Mouse (Mus musculus): ENCODE measurements around the gene Mxi1.

The Mxi1 gene

GRCm38 (mm10) chr19:53315209-53315654 lies 4.9 kb downstream of the Mxi1 start:
- H3K36me3 ChIP-seq (ENCODE audit: insufficient read depth, low read length), result no peaks in the 10 kb centered on the region
- no peak overlapping the region for H3K4me3 ChIP-seq (replicated peaks; ENCODE audit: low read length)
- H3K27me3 ChIP-seq (ENCODE audit: insufficient read depth, low read length), result peaks cover 27% of the 10 kb centered on the region
- no peak for TF ChIP-seq NANOG (IDR thresholded peaks at IDR 0.05; ENCODE audit: borderline replicate concordance, low read length)
- TF ChIP-seq POU5F1 (IDR thresholded peaks at IDR 0.05; ENCODE audit: borderline replicate concordance, low read length), result no peak
- TF ChIP-seq CTCF (conservative IDR thresholded peaks at IDR 0.05; ENCODE audit: low read length), result no peak
- H3K4me1 ChIP-seq (replicated peaks; ENCODE audit: low read depth, low read length), result peaks cover 66% of the 10 kb centered on the region
- H3K9me3 ChIP-seq (ENCODE audit: low read length), result no peaks in the 10 kb centered on the region

GRCm38 (mm10) chr19:53316105-53316504 lies 5.8 kb downstream of the Mxi1 start:
- Histone ChIP-seq H3K4me1 (replicated peaks; ENCODE audit: low read depth, low read length) (peaks cover 73% of the 10 kb centered on the region), H3K36me3 (ENCODE audit: insufficient read depth, low read length) (no peaks in the 10 kb centered on the region), H3K27me3 (ENCODE audit: insufficient read depth, low read length) (peaks cover 23% of the 10 kb centered on the region), H3K4me3 (replicated peaks; ENCODE audit: low read length) (no peak overlapping the region), H3K9me3 (ENCODE audit: low read length) (no peaks in the 10 kb centered on the region)
- TF ChIP-seq POU5F1 (IDR thresholded peaks at IDR 0.05; ENCODE audit: borderline replicate concordance, low read length) (no peak), CTCF (conservative IDR thresholded peaks at IDR 0.05; ENCODE audit: low read length) (no peak), NANOG (IDR thresholded peaks at IDR 0.05; ENCODE audit: borderline replicate concordance, low read length) (no peak)

- Histone ChIP-seq H3K9me3 (ENCODE audit: low read length) (no peaks in the 10 kb centered on the region), H3K36me3 (ENCODE audit: insufficient read depth, low read length) (no peaks in the 10 kb centered on the region), H3K27me3 (ENCODE audit: insufficient read depth, low read length) (peaks cover 14% of the 10 kb centered on the region), H3K4me3 (replicated peaks; ENCODE audit: low read length) (no peak overlapping the region), H3K4me1 (replicated peaks; ENCODE audit: low read depth, low read length) (peaks cover 73% of the 10 kb centered on the region)
- TF ChIP-seq POU5F1 (IDR thresholded peaks at IDR 0.05; ENCODE audit: borderline replicate concordance, low read length), result no peak
- TF ChIP-seq CTCF (conservative IDR thresholded peaks at IDR 0.05; ENCODE audit: low read length), result no peak
- TF ChIP-seq NANOG (IDR thresholded peaks at IDR 0.05; ENCODE audit: borderline replicate concordance, low read length), result no peak
These were observed 6.6 kb downstream of the Mxi1 start for GRCm38 (mm10) chr19:53316963-53317362.

GRCm38 (mm10) chr19:53318143-53319132 lies 8.1 kb downstream of the Mxi1 start:
- no peaks in the 10 kb centered on the region for H3K9me3 ChIP-seq (ENCODE audit: low read length)
- peaks cover under 1% of the 10 kb centered on the region for H3K27me3 ChIP-seq (ENCODE audit: insufficient read depth, low read length)
- no peaks in the 10 kb centered on the region for H3K36me3 ChIP-seq (ENCODE audit: insufficient read depth, low read length)
- TF ChIP-seq NANOG (IDR thresholded peaks at IDR 0.05; ENCODE audit: borderline replicate concordance, low read length) (no peak), CTCF (conservative IDR thresholded peaks at IDR 0.05; ENCODE audit: low read length) (no peak), POU5F1 (IDR thresholded peaks at IDR 0.05; ENCODE audit: borderline replicate concordance, low read length) (no peak)
- H3K4me1 ChIP-seq (replicated peaks; ENCODE audit: low read depth, low read length), result peaks cover 73% of the 10 kb centered on the region
- 0 out of 2 replicates have a peak overlapping the region, but pooled peaks have one; percentile 29 for H3K4me3 ChIP-seq (replicated peaks; ENCODE audit: low read length)

- no peaks in the 10 kb centered on the region for H3K36me3 ChIP-seq (ENCODE audit: insufficient read depth, low read length)
- no peak for TF ChIP-seq NANOG (IDR thresholded peaks at IDR 0.05; ENCODE audit: borderline replicate concordance, low read length)
- no peak for TF ChIP-seq CTCF (conservative IDR thresholded peaks at IDR 0.05; ENCODE audit: low read length)
- no peak for TF ChIP-seq POU5F1 (IDR thresholded peaks at IDR 0.05; ENCODE audit: borderline replicate concordance, low read length)
- H3K9me3 ChIP-seq (ENCODE audit: low read length), result no peaks in the 10 kb centered on the region
- H3K4me1 ChIP-seq (replicated peaks; ENCODE audit: low read depth, low read length), result peaks cover 81% of the 10 kb centered on the region
- H3K4me3 ChIP-seq (replicated peaks; ENCODE audit: low read length), result peak overlapping the region; percentile 24; the same call in 1 of the 2 replicates
- H3K27me3 ChIP-seq (ENCODE audit: insufficient read depth, low read length), result no peaks in the 10 kb centered on the region
These were observed 10.2 kb downstream of the Mxi1 start for GRCm38 (mm10) chr19:53320264-53321110.

GRCm38 (mm10) chr19:53321273-53321672 lies 11.0 kb downstream of the Mxi1 start:
- H3K4me1 ChIP-seq (replicated peaks; ENCODE audit: low read depth, low read length), result peaks cover 81% of the 10 kb centered on the region
- H3K27me3 ChIP-seq (ENCODE audit: insufficient read depth, low read length), result no peaks in the 10 kb centered on the region
- H3K4me3 ChIP-seq (replicated peaks; ENCODE audit: low read length), result peak overlapping the region; percentile 24; the same call in 1 of the 2 replicates
- H3K36me3 ChIP-seq (ENCODE audit: insufficient read depth, low read length), result no peaks in the 10 kb centered on the region
- H3K9me3 ChIP-seq (ENCODE audit: low read length), result no peaks in the 10 kb centered on the region
- no peak for TF ChIP-seq CTCF (conservative IDR thresholded peaks at IDR 0.05; ENCODE audit: low read length)
- TF ChIP-seq POU5F1 (IDR thresholded peaks at IDR 0.05; ENCODE audit: borderline replicate concordance, low read length), result no peak
- no peak for TF ChIP-seq NANOG (IDR thresholded peaks at IDR 0.05; ENCODE audit: borderline replicate concordance, low read length)

- Histone ChIP-seq H3K9me3 (ENCODE audit: low read length) (no peaks in the 10 kb centered on the region), H3K4me3 (replicated peaks; ENCODE audit: low read length) (peak overlapping the region; percentile 70), H3K27me3 (ENCODE audit: insufficient read depth, low read length) (no peaks in the 10 kb centered on the region), H3K36me3 (ENCODE audit: insufficient read depth, low read length) (no peaks in the 10 kb centered on the region), H3K4me1 (replicated peaks; ENCODE audit: low read depth, low read length) (peaks cover 77% of the 10 kb centered on the region)
- TF ChIP-seq NANOG (IDR thresholded peaks at IDR 0.05; ENCODE audit: borderline replicate concordance, low read length) (no peak), CTCF (conservative IDR thresholded peaks at IDR 0.05; ENCODE audit: low read length) (0 out of 2 replicates have a peak, but pooled peaks have one; percentile 14)
These were observed 12.2 kb downstream of the Mxi1 start for GRCm38 (mm10) chr19:53322438-53323048.
